Mouse (Mus musculus) spleen, postnatal 14 days (tissue): ENCODE data around the gene Arf4.
A peak's percentile ranks its signal among the peaks of the same experiment; 100 is the strongest.
"Not testable (repeated sequence)": the region's sequence is repeated elsewhere in the genome, so short reads cannot be mapped to it uniquely, and the experiment has no call there.

Experiments
- DNase-seq, 2 experiments: peaks; one replicate each; pipeline ENCODE4 v3.0.0; 2021 to 2022; ENCODE audit warnings: low spot score in 2 of 2

Arf4 gene

DNA sequence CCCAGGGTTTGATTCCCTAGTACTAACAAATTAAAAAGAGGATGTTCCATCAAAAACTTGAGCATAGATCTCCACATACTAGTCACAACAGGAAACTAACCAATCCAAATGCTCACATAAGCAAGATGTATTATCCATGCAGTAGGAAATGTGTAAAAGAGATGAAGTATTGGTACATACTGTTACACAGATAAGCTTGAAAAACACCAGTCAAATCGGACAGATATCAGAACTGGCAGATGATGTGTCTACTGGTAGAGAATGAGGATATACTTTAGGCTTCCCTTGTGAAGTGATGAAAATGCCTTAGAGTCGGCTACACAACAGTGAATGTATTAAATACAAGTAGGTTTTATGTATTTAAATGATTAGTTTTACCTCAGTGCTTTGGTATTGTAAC lies 24.6 kb downstream of the Arf4 start:
- no peak for DNase-seq

DNA sequence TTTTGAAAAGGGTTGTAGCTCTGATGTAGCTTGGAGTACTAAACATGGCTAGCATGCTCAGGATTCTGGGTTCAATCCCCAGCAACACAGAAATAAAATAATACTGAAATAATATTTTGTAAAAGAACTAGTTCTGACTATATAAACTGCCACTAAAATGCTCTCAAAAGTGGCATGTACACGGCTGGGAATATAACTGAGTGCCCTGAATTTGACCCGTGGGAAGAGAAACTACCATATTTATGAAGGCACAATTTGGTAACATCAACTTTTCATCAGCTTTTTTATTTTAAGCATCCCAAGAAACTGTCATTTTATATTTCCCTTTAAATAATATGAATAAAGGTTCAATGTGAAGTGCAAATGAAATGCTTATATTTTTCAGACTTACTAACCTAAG lies 26.0 kb downstream of the Arf4 start:
- no peak for DNase-seq

DNA sequence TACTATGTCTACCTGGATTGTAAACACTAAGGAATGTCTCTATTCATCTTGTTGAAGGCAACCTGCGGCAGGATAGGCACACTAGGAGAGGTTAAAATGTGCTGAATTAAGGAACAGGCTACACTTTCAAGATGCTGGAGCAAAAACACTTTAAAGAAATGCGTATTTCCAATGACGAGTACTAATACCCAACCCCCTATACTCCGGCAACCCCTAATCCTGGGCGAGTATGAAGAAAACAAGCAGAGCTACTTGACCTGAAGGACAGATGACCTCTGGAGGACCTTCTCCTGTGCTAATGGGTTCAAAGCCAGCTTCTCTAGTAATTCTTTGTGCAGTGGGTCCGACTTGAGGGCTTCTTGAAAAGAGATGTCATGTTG lies 30.1 kb downstream of the Arf4 start:
- no peak for DNase-seq

DNA sequence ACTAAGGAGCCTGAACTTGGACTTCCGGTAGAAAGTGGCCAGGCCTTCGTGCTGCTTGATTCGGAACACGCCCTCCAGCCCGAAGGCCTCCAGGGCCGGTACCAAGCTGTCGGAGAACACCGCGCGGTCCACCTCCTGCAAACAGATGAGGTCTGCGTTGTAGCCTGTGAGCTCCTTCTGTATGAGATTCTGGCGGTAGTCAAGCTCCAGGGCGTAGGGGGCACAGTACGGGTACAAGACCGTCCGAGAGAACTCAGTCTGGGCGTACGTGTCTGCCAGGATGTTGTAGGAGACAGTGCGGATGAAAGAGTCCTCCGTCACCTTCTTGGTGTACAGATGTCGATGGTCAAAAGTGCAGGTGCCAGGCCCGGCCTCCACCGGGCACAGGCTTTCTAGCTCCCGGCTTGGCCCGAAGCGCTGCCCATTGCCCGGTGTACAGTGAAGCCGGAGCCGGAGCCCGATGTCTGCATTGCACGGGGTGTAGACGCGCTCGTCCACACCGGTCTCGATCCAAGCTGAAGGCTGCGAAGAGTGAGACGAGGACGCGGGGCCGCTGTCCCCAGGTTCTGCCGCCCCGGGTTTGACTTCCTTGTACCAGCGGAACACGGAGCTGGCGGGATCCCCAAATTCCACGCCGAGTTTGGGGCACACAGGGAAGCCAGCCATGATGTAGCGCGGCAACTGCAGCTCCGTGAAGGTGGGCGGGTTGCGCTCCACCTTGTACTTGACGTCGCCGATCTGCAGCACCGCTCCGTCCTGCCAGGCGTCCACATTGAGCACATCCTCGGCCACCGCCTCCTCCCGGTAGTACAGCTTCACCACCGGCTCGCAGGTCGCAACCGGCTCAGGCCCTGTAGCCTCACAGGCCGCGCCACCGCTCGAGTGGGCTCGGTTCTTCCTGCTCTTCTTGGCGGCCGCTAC lies 30.8 kb downstream of the Arf4 start:
- peak; percentile 21 to 49 for DNase-seq

DNA sequence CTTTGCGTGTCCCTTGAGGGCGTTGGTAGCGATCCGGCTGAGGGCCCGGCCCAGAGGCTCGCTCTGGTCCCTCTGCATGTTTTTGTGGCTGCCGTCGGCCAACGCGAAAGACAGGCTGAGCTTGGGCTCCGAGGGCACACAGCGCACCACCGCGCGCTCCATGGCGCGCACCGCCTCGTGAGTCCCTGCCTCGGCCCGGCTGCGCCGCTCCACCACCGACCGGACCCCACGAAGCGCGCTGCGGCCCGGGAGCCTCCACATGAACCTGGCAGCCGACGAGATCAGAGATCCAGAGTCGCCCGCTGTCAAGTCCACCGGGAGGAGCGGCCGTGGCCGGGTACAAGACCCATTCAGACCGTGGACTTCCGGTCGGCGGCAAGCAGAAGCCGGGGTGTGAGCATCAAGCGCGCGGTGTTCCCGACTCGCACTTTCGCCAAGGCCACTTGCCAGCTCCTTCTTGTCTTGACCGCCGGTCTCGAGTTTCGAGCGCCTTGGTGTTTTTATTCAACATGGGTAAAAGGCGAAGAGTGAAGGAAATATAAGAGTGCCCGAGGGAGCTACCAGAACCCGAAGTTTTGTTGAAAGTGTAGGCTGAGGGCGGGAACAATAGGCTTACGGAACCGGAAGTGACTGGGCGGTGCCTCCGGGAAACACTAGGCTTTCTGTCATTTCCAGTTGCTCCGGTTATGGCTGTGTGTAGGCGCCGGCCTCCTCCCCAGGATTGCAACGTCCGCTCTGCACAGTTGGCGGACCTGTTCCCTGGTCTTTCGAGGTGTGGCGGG lies 31.6 kb downstream of the Arf4 start, which contains the start of gene Pde12:
Pde12 (minus strand) TSS at position 592 of the 782 bp plus-strand sequence.
- peak; percentile 69 to 76 for DNase-seq

DNA sequence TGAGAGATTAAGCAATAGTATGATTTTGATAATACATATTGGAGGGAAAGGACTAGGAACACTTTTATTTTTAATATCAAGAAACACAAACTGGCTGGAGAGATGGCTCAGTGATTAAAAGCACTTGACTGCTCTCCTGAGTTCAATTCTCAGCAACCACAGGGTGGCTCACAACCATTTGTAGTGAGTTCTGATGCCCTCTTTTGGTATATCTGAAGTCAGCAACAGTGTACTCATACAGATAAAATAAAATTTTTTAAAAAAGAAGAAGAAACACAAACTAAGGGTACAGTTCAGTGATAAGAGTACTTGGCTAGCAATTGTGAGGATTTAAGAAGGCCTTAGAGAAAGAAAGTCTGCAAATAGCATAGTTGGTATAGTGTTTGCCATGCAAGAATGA lies 33.1 kb downstream of the Arf4 start:
- DNase-seq = no peak

DNA sequence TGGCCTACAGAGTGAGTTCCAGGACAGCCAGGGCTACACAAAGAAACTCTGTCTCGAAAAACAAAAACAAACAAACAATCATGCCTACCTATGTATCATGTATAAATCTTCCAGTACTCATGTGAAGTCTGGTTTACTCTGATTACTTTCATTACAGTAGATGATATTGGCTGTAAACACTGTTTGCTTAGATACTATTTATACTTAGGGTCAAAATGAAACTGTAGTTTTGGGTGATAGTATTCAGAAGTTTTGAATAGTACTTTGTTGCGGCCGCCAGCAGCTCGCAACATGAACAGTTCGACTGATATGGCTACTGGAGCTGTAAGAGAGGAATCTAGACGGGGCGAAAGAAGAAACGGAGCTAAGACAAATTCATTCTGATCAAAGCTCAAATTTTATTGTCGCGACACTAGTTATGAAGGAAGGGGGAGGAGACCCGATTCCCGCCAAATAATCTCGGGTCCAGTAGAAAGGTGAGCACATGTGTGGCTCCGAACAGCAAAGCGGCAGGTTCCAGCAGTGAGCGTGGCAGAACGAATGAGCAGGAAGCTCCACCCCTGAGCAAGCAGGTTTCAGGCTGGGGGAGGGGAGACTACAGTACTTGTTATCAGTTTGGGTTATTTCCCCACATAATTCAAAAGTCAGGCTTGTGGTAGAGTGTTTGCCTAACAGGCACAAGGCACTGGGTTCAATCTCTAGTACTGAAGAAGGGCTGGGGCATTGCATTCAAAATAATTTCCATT lies 34.2 kb downstream of the Arf4 start:
- DNase-seq = not testable (repeated sequence)

DNA sequence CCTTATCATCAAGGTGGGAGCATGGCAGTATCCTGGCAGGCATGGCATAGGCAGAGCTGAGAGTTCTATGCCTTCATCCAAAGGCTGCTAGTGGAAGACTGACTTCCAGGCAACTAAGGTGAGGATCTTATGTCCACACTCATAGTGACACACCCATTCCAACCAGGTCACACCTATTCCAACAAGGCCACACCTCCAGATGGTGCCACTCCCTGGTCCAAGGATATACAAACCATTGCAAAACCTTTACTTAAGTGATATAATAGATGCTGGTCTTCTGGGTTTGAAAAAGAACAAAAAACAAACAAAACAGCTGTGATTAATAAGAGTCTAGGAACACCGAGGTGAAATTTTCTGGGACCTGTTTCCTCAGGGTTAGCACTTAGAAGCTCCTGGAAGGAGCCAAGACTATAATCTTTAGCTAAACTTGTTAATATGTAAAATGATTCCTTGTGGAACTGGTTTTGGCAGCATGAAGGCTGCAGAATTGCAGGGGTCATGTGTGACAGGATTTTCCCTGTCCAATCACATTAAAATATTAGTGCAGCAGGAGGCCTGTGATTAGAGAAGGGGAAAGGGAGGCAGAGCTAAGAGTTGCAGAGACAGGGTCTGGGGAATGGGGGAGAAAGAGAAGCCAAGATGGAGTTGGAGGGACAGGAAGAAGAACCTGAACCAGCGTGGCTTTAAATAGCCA lies 36.7 kb downstream of the Arf4 start:
- not testable (repeated sequence) for DNase-seq

DNA sequence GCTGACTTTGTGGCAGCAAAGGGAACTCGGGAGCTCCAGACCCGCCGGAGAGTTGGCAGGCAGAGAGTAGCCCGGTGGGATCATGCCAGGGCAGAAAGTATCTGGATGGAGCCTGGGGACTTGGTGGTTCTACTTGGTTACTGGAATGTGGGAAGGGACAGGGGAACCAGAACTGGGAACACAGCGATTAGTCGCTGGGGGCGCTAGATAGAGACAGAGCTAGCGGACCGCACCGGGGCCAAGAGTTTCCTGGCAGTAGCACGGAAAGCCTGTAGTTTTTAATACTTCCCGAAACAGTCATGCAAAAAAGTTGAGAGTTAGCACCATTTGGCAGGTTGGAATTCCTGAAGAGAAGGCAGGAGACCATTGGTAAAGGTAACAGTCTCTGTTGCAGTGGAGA lies 37.5 kb downstream of the Arf4 start:
- DNase-seq = peak; percentile 22 to 28

DNA sequence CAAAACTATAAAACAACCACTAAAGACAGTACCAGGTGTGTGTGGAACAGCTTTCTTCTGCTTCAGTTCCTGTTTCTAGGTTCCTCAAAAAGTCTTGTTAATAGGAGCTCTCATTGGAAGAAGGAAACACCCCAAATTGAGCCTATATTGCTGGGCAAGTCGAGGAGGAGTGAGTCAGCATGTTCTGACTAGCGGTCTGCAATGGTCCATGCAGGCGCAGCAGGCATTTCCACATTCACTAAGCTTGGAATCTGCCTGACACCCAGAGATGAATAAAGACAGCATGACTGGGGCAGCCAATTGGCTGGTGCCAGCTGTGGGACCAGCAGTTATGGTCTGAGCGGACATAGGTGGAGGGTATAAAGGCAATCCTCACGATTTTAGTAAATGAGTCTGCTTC lies 37.9 kb downstream of the Arf4 start:
- peak in 1 of 2 experiments; percentile 12 for DNase-seq

DNA sequence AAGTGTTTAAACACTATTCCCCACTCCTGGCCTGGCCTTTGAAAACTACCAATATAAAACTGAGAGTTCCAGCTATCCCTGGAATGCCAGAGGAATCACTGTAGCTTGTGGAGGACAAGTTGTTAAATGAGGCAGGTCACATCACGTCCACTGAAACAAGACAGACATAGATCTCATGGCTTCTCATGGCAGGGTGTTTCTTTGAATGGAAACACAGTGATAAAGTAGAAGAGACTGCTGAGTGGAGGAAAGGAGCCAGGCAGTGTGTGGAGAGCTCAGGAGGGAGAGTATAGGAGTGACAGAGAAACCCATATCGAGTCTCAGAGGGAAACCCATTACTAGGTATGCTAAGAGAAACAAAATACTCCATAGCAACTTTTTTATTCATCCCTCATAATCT lies 52.9 kb downstream of the Arf4 start:
- no peak for DNase-seq

DNA sequence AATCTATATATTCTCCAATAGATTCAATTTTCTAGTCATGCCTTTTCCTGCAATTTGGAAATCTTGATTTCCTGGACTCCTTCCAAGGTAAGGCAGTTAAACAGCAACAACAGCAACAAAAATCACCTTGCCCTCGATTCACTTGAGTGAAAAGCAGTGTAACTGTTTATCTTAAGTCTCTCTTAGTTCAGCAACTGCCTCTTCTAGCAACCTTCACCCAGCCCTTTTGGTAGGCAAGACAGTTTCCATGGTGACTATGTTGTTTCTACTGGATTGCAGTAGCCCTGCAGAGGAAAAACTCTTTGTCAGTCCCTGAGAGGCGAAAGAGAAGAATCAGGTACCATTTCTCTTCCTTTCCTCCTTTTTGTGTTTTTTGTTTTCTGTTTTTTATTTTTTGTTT lies 53.5 kb downstream of the Arf4 start:
- no peak for DNase-seq

DNA sequence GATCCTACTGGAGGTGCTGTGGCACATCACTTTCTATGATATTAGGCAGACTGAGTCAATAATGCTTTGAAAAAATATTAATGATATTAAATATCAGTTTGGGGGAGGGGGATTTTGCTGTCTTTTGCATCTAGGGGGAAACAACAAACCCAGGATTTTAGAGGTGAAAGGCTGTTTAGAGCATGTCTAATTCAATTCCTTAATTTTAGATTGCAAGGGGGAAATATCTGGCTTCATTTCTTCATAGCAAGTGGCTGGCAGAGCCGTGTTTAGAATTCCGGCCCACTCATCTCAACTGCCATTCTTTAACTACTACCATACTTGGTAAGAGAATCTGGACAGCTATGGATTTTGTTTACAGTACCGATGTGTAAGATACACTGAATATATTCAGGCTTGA lies 55.1 kb downstream of the Arf4 start, which contains the start of gene Dnah12:
Dnah12 (plus strand) TSS at position 301 of the 400 bp plus-strand sequence.
- no peak for DNase-seq

DNA sequence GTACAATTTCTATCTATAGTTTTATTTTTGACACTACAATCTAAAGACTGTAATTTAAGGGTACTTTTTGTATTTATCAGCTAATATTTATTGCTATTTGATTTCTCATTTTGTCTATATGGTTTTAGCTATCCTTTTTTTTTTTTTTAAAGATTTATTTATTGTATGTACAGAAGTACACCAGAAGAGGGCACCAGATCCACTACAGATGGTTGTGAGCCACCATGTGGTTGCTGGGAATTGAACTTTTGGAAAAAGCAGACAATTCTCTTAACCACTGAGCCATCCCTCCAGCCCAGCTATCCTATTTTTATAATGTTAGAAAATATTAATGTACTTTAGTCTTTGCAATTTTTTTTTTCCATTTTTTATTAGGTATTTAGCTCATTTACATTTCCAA lies 60.0 kb downstream of the Arf4 start:
- DNase-seq = no peak

DNA sequence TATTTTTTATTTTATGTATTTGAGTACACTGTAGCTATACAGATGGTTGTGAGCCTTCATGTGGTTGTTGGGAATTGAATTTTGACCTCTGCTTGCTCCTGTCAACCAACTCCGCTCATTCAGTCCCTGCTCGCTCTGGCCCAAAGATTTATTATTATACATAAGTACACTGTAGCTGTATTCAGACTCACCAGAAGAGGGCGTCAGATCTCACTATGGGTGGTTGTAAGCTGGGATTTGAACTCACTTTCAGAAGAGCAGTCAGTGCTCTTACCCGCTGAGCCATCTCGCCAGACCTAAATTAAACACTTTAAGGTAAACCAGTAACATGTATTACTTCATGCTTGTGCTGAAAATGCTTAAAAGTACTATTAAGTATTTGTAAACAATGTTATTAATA lies 67.4 kb downstream of the Arf4 start:
- DNase-seq = not testable (repeated sequence)
